Mouse (Mus musculus): ENCODE data around the gene Tmprss12. TPM values are rescaled to one million over a fixed set of nuclear protein-coding genes. Genes with fewer than 3 reads are reported as not detected.

Gene Tmprss12
- polyA plus RNA-seq, 1 experiment from 2014 or later: not detected

Other genes starting within 250 kb of the Tmprss12 start
- 20.2 and 20.3 TPM in 2 replicates for gene Dip2b, start 242.2 kb upstream of the Tmprss12 start, polyA plus RNA-seq (2014; fragmentation: Nextera tagmentation; extraction: Ambion mirVana)
- 36.8 and 37.1 TPM in 2 replicates for gene Atf1, start 53.0 kb upstream of the Tmprss12 start, polyA plus RNA-seq (2014; fragmentation: Nextera tagmentation; extraction: Ambion mirVana)
- gene Mettl7a1, start 23.3 kb downstream of the Tmprss12 start, polyA plus RNA-seq (2014; fragmentation: Nextera tagmentation; extraction: Ambion mirVana): 2.2 and 3.8 TPM in 2 replicates
- gene Mettl7a3, start 54.1 kb downstream of the Tmprss12 start, polyA plus RNA-seq (2014; fragmentation: Nextera tagmentation; extraction: Ambion mirVana): not detected in 2 replicates
- not detected in 2 replicates for gene Methig1, start 72.3 kb downstream of the Tmprss12 start, polyA plus RNA-seq (2014; fragmentation: Nextera tagmentation; extraction: Ambion mirVana)
- gene Mettl7a2, start 72.4 kb downstream of the Tmprss12 start, polyA plus RNA-seq (2014; fragmentation: Nextera tagmentation; extraction: Ambion mirVana): not detected in 2 replicates
- not detected in 2 replicates for gene Higd1c, start 83.7 kb downstream of the Tmprss12 start, polyA plus RNA-seq (2014; fragmentation: Nextera tagmentation; extraction: Ambion mirVana)
- gene Gm5475, start 141.3 kb downstream of the Tmprss12 start, polyA plus RNA-seq (2014; fragmentation: Nextera tagmentation; extraction: Ambion mirVana): not detected in 2 replicates
- gene Slc11a2, start 144.2 kb downstream of the Tmprss12 start, polyA plus RNA-seq (2014; fragmentation: Nextera tagmentation; extraction: Ambion mirVana): 12.7 and 14.1 TPM in 2 replicates
- 12.8 and 13.6 TPM in 2 replicates for gene Letmd1, start 188.2 kb downstream of the Tmprss12 start, polyA plus RNA-seq (2014; fragmentation: Nextera tagmentation; extraction: Ambion mirVana)
- 7.8 and 8.1 TPM in 2 replicates for gene Csrnp2, start 214.7 kb downstream of the Tmprss12 start, polyA plus RNA-seq (2014; fragmentation: Nextera tagmentation; extraction: Ambion mirVana)